Mouse (Mus musculus): ENCODE measurements around the gene Cited2.

The Cited2 gene

GRCm38 (mm10) chr10:17722653-17723410 lies at the start of gene Cited2:
Gene Cited2 (plus strand): TSS chr10:17723218.
- peak; percentile 99 for DNase-seq

GRCm38 (mm10) chr10:17674454-17674853 lies 48.6 kb upstream of the Cited2 start:
- DNase-seq, result no peak

GRCm38 (mm10) chr10:17674869-17675268 lies 48.1 kb upstream of the Cited2 start:
- no peak for DNase-seq

- no peak for DNase-seq
These were observed 46.6 kb upstream of the Cited2 start for GRCm38 (mm10) chr10:17676464-17676863.

GRCm38 (mm10) chr10:17677308-17677707 lies 45.7 kb upstream of the Cited2 start:
- DNase-seq, result no peak

GRCm38 (mm10) chr10:17680432-17681382 lies 42.3 kb upstream of the Cited2 start:
- DNase-seq, result no peak

GRCm38 (mm10) chr10:17681386-17681785 lies 41.6 kb upstream of the Cited2 start:
- DNase-seq, result no peak

GRCm38 (mm10) chr10:17683852-17684428 lies 39.1 kb upstream of the Cited2 start:
- DNase-seq, result no peak

- no peak for DNase-seq
These were observed 33.2 kb upstream of the Cited2 start for GRCm38 (mm10) chr10:17689806-17690205.

- no peak for DNase-seq
These were observed 31.3 kb upstream of the Cited2 start for GRCm38 (mm10) chr10:17691709-17692108.

- no peak for DNase-seq
These were observed 27.2 kb upstream of the Cited2 start for GRCm38 (mm10) chr10:17695801-17696200.

- DNase-seq, result no peak
These were observed 25.4 kb upstream of the Cited2 start for GRCm38 (mm10) chr10:17697376-17698265.

GRCm38 (mm10) chr10:17705466-17705973 lies 17.5 kb upstream of the Cited2 start:
- DNase-seq, result no peak

GRCm38 (mm10) chr10:17710753-17711152 lies 12.3 kb upstream of the Cited2 start:
- no peak for DNase-seq

- no peak for DNase-seq
These were observed 3.9 kb upstream of the Cited2 start for GRCm38 (mm10) chr10:17719009-17719570.

GRCm38 (mm10) chr10:17719646-17720045 lies 3.4 kb upstream of the Cited2 start:
- DNase-seq, result no peak

GRCm38 (mm10) chr10:17720891-17721601 lies 2.0 kb upstream of the Cited2 start:
- no peak for DNase-seq

- DNase-seq, result no peak
These were observed 1.4 kb upstream of the Cited2 start for GRCm38 (mm10) chr10:17721602-17722121.

- peak; percentile 96 for DNase-seq
These were observed 860 bp upstream of the Cited2 start for GRCm38 (mm10) chr10:17722158-17722557.

- no peak for DNase-seq
These were observed 413 bp downstream of the Cited2 start for GRCm38 (mm10) chr10:17723421-17723841.
